Mouse (Mus musculus) retina, embryonic 14.5 days (tissue): ENCODE results near the gene Col4a2.

ENCODE experiments used
- DNase-seq: peaks from one replicate; pipeline ENCODE4 v3.0.0-alpha.2; 2015; ENCODE audit warnings: low spot score

Col4a2 gene

DNA sequence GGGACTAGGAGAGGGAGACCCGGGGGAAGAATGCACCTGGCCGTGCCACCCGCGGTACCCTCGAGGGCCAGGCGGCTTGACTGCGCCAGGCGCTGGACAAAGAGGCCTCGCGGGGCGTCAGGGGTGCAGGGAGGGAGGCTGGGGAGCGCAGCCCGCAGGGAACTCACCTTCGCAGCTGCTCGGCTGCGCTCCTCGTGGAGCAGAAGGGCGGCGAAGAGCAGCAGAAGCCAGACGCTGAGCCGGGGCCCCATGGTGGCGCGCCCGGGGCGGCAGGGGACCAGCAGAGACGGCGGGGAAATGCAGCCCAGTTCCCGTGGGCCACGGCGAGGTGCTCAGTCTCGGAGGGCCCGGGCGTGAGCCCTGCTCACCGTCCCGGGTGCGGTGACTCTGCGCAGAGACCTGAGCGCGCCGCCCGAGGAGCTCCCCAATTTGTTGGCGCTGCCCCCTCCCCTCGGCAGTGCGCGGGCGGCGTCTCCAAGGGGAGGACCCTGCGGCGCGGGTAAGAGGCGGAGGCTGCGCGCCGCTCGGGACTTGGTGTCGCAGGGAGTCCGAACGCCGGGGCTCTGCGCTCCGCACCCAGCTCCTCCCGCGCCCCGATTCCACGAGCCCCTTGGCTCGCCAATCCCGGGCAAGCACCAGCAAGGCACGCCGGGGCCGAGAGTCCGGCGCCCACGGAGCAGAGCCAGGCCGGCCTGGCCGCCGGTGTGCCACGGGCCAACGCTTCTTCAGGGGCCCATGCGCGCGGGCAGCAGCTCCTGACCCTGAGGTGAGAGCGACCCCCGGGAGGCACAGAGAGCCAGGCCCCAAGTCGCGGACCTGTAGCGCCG is at the start of gene Col4a2, which contains the start of gene Col4a1:
TSS of gene Col4a2 (plus strand) at position 457 of the 827 bp plus-strand sequence.
TSS of gene Col4a1 (minus strand) at position 478 of the 827 bp plus-strand sequence.
- DNase-seq: peak; percentile 74

DNA sequence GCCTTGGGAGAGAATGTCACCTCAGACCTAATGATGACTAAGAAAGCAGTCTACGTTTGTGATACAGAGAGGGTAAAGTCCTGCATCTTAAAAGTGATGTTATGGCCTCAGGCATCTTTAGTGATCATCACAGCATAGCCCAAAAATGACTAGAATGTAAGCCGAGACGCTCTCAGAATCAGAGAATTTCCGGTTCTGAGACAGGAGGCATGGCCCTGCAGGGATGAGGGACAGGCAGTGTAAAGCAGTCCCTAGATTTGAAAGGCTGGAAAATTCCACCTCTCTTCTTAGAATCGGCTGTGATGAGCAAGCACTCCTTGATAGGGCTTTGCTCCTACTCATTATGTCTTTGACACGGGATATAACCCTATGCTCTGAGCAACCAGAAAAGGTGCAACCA is 48.8 kb upstream of the Col4a2 start:
- no peak for DNase-seq

DNA sequence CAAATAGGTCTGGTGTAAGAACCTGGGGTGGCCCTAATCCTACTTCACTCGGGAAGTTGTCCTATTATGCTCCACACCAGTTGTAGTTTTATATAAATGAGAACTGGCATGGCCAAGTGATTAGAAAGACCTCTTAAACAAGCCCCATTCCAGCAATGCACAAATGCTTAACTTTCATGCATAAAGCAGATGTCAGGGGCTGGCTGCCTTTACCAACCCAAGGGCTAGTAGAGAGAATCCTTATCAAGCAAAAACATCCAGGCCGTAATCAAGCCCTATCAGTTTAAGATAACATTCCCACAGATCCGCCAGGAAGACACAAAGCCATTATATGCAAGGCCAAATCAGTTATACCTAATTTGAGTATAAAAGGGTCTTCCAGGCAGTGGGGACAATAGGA is 46.6 kb upstream of the Col4a2 start:
- DNase-seq: no peak

DNA sequence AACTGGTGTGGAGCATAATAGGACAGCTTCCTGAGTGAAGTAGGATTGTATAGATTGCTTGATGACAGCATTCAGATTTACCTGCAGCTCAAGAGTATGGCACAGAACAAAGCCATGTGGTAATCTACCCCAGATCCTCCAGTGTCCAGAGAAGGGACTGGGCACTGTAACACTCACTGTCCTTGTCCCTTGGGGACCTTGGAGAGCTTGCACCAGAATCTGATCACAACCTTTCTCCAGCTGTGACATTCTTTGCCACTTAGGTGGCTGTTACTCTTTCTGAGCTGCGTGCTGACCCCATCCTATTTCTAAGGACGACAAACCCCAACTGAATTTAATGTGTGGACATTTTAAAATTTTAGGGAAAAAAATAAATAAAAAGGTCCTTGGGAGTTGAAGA is 46.1 kb upstream of the Col4a2 start:
- no peak for DNase-seq

DNA sequence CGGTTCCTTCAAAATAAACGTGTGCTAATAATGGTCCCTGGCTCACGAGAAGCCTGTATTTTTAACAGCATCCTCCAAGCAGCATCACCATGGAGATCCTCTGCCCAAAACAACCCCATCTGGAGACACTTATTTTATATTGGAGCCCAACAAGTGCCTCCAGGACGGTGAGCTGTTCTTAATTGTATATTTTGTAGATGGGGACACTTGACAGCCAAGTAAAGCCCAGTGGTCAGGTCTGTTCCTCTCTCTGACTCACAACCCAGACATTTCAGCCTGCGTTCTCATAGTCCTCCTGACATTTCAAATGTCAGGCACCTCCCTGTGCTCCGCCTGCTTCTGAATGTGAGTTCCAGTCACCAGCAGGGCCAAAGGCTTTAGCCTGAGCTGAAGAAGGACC is 43.9 kb upstream of the Col4a2 start:
- no peak for DNase-seq

DNA sequence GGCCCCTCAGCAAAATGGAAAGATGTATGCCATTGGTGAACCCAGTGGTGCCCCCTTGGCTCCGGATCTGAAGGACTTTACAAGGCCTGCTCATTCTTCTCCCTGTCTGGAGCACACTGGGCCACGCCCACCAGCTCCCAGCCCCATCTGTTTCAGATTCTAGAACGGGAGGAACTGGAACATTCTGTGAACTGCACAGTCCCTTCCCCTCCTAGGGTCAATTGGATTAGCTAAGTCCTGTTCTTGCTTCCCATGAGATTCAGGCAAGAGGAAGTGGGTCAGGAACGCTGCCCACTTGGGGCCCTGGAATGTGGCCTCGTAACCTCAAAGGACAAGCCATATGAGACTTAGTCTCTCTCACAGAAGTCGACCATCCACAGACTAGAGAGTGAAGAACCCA is 41.8 kb upstream of the Col4a2 start:
- DNase-seq: no peak

DNA sequence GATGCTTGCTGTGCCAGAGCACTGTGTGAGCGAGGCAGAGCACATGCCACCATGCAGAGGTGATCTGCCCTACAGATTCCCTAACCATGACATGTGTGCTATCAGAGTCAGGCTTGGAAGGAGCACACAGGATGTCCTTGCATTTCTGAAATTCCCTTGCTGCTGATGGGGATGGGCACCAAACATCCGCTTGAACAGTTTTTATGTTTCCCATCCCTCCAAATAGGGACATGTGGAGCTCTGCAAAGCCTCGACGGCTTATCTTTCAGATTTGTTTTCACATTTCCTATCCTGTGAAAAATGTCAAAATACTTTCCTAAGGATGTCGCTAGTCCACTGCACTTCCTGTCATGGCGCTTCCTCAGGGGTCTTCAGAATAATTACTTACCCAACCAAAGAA is 40.4 kb upstream of the Col4a2 start:
- DNase-seq: no peak

DNA sequence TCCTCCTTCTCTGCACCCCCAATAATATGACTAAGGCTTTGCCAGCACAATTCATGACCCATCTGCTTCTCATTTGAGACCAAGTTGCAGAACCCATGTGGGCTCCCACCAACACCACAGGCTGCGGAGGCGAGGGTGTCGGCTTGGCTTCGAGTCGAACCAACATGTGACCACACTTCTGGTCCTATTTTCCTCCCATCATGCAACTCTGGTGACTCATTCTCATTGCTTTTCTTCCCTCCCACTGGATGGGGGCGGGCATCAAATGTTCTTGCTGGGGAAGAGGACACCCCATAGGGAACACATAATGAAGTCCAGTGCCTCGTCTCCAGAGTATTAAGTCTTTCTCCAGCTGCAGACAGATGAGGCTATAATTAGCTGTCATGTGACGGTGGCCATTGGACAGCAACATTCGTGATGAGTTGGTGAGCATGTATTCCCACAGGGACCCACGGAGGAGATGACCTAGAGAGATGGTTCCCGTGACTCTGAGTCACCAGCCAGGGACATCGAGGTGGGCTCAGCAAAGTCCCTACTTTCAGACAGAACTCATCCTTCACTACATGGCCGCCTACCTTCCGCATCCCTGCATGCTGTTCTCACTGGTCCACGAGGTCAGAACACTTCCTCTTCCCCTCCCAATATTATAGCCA is 39.0 kb upstream of the Col4a2 start:
- no peak for DNase-seq

DNA sequence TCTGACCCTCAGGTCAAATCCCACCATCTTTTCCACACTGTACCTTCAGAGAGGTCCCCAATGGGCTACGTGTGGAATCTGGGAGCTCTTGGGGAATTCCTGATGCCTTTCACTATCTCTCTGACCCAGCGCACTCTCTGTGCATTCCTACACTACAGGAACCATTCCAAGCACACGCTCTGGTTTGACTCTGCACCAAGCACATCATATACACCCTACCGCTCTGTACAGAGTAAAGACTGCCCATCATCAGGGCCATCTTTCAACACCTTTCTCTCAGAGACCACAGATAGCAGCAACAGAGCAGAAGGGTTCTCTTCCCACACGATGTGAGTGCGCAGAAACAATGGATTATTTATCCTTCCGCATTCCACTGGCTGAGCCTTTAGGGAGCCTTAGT is 38.2 kb upstream of the Col4a2 start:
- no peak for DNase-seq

DNA sequence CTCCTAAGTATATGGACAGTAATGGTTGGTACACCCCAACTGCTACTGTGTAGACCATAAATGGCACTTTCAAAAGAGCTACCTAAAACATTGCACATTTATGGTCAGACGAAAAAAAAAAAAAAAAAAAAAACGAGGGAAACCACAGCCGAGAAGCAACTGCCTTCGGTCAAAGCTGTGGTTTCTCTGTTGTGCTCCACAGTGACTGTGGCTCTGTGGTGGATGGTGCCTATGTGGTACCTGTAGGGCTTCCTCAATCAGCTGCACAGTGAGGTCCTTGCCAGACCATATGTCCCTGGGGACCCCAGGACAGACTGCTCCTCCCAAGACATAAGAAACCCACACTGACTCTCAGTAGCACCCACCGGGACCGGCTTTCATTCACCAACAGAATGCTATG is 36.3 kb upstream of the Col4a2 start:
- no peak for DNase-seq

DNA sequence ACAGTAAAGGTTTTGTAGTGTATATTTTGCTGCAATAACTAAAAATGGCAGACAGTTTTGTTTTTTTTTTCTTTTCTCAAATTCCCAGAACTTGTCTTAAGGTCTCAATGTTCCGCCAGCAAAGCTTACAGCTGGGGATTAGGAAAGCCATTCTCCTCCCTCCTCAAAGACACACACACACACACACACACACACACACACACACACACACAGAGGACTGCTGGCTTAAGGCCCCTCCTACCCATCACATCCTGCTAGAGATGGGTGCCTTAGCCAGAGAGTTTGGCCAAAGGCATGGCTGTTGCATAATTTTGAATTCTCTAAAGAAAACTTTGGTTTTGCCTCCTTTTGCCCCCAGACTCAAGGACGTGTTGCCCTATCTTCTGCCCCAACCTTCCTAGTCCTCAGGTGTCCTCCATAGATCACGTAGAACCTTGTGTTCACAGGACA is 35.0 kb upstream of the Col4a2 start:
- DNase-seq: no peak

DNA sequence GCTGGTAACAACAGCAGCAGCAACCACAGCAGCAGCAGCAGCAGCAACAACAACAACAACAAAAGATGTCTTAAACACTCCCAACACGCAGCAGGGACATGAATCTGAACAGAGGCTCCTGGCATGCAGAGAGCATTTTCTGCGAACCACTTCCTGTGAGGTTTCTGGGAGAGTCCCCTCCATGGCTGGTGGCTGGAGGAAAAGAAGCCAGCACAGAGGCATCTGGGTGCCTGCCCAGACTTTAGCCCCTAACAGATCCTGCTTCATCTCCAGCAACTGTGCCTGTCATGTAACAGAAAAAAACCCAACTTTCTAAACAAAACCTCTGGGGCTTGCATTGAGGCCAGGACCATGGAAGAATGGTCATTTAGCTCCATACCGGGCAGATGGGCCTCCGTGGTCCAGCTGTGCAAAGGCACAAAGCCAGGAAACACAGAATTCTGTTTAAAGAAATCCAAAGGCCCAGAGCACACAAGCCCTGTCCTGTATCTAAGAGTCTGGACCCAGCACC is 34.4 kb upstream of the Col4a2 start:
- DNase-seq: no peak

DNA sequence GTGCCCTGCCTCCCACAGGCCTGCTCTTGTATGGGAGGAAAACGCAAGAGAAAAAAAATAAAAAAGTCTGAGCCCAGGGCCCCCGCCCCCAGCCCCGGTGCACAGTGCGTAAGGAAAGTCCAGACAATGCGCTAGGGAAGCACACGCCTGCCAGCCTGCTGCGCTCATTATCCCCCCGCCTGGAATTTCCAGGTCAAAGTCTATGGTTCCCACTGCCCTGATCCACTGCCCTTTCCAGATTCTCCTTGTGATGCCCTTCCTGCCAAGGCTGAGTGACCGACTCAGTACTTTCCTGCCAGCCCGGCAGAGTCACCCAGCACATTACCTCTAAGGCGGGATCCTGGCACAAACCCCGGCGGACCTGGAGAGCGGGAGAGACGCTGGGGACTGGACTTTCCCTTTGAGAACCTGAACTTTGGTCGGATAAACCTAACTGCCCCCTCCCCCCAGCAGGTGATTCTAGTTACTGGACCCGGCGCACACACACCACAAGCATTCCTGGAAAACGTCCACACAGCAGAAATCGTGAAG is 33.2 kb upstream of the Col4a2 start:
- DNase-seq: peak; percentile 83

DNA sequence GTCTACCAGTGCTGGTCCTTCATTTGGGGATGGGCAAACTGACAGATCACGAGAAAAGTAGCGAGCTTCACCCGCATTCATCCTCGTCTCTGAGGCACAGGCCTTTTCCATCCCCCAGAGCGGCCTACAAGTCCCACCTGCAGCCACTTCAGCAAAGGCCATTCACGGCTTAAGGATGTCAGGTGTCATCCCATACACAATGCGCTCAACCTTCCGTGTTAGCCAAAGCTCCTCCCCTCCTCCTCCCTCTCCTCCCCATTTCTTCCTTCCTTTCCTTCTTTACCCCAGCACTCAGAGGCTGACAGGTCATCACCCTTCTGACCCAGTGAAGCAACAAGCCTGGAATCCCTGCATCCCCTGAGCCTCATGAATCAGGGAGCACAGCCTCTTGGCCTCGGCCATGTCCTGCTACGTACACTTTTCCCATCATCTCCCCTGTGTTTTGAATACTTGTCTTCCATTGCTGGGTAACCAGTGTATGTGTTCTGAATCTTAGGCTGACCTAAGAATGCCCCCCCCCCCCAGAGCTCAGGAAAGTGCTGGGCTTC is 31.8 kb upstream of the Col4a2 start:
- no peak for DNase-seq

DNA sequence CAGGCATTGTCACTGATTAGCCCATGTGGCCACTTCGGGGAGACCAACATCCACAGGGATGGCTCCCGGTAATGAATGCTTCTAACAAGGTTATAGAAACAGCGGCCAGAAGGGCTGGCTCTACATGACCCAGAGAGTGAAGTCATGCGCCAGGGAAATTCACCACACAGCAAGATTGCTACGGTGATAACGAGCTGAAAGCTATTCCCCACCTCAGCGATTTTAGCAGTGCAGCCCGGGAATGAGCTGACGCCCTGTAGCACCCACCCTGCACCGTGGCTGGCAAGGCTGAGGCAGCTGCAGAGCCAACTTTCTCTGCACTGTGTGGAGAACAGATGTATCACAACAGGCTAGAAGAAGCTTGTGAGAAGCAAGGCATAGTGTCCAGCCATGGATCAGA is 30.5 kb upstream of the Col4a2 start:
- peak; percentile 21 for DNase-seq

DNA sequence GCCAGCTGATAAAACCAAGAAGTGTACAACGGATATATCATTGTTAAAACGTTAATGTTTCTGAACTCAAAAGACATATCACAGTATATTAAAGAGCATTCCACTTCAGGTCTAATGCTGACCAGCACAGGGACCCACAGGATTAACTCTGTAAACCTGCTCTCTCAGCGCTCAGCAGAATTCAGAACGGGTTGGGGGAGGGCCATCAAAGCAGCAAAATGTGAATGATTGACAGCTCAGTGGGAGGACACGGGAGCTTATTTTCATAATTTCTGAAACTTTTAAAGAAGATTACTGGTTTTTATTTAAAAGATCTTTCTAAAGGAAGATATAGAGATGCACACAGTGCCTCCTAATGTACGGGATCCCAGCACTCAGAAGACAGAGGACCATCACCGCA is 29.9 kb upstream of the Col4a2 start:
- no peak for DNase-seq

DNA sequence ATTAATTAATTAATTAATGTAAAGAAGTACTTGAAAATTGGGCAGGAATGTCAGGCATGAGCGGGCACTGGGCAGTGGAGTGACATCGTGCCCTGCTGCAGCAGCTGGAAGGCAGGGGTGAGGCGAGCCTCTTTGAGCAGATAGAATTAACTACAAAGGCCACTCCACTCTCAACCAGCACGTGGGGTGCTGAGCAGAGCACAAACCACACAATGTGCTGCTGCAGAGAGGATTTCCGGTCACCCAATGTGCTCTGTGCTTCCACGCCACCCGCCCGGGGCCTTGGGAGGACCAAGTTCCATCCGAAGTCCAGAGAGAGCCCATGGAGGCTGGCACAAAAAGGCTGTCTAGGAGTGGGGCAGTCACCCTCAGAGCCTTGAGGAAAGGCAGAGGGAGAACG is 29.4 kb upstream of the Col4a2 start:
- DNase-seq: peak; percentile 63

DNA sequence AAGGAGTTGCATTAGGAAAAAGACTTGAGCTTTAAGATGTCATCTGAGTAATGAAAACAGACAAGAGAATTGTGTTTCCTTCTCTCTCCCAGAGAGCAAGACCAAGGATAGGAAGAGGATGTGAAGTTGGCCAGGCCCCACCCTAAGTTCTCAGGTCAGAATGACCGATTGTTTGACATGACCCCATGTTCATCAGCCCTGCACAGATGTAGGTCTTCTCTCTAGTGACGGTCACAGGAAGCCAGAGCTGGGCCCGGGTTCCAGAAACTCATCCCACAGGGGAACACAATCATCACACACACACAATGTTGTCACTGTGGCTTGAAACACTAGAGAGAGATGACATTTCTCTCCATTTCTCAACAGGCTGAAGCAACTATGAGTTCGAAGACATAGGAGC is 27.2 kb upstream of the Col4a2 start:
- no peak for DNase-seq

DNA sequence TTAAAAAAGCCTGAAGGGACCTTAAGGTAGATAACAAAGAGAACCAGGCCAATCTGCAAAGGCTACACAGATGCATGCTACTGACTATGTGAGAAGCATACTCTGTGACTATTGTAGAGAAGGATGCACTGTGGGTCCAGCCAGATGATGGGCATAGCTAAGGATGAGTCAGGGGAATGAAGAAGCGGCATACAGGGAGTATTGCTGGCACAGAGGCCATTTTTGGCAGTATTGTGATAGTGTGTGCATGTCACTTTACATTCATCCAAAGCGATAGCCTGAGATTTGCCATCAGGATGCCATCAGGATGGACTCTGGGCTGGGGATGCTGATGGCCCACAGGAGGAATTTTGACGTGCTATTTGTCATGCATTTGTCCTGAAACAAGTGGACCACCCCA is 25.5 kb upstream of the Col4a2 start:
- DNase-seq: no peak

DNA sequence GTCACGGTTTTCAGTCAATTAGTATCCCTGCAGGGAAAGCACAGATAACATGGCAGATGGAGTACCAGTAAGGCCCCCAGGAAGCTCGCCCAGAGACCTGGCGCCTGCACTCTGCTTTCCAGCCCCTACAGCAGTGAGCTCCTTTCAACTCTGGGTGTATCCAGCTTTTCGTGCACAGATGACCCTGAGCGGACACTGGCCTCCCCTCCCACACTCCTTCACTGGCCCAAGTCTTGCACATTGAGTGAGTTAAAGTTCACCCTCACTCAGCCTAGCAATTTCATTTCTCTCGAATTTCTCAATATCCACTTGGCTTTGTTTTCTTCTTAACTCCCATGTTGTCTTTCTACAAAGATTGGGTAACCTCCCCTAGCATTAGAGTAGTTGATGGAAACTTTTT is 24.3 kb upstream of the Col4a2 start:
- DNase-seq: no peak

DNA sequence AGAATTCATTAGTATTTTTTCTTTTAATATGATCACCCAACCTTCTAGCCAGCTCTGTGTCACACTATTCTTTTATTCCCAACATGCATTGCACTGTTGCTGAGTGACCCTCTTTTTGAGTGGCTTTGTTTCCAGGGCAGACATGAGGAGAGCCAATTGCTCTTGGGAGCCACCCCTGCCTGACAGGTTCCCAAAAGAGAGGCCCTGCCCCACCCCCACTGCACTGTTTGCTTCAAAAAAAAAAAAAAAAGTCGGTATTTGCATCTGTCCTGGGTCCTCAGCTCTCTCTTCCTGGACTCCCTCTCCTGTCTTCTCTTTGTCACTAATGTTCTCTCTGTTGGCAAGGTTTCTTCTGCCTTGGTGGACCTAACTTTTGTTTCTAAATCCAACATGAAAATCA is 22.1 kb upstream of the Col4a2 start:
- no peak for DNase-seq

DNA sequence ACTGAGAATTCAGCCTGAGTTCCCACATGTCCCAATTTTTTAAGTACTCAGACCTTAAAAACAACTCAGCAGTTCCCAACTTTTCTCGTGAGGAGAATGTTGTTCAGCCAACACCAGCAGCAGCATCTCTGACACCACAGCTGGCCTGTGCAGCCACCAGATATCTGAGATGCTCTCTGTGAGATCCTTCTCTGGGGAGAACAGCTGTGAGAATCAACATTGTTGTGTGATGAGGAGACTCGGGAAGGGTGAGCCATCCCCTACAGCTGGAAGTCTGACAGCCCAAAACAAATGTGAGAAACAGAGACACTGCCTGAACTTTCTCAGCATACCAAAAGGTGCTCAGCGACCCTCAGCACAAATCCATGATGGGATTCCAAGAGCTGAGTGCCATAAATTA is 20.0 kb upstream of the Col4a2 start:
- no peak for DNase-seq
